In the genomic region with DNA sequence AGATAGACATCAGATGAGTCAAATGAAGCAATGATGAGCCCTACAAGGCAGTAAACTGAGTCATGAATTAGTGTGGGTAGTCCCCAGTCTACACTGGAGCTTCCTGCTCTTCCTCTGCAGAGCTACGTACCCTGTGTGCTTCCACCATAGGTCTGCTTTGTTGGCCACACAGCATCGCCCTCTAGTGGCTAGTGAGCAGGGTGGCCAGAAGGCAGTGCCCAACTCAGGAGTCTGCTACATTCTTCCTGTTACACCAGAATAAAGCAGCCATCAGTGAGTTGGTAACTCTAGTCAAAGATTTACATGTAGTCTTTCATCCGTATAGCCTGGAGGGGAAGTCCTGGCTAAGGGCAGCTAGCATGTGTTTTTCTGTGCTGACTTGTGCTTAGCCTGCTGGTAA, we compare ENCODE assay signal across 8 mouse cellular contexts. TPM values are rescaled to one million over a fixed set of nuclear protein-coding genes. Genes with fewer than 3 reads are reported as not detected.
DNase-seq lines count a peak whose midpoint lies in the region; ATAC-seq lines count a peak whose summit lies in the region.

No protein-coding gene starts in this region.

- H3K36me3 ChIP-seq in forebrain, embryonic 13.5 days (ENCODE audit: poor library complexity, severe bottlenecking) = peaks cover 84% of the 10 kb centered on the region
- peaks cover 32% of the 10 kb centered on the region for H3K36me3 ChIP-seq in hindbrain, embryonic 11.5 days (ENCODE audit: control insufficient read depth, insufficient read depth, low read length)

- no peak overlapping the region for H3K4me2 ChIP-seq in forebrain, embryonic 13.5 days
- H3K4me2 ChIP-seq in hindbrain, embryonic 11.5 days (replicated peaks; ENCODE audit: low read depth, low read length) = no peak overlapping the region

- peaks cover 4% of the 10 kb centered on the region; the same call in 1 of the 2 replicates for H3K27me3 ChIP-seq in forebrain, embryonic 13.5 days
- H3K27me3 ChIP-seq in hindbrain, embryonic 11.5 days (ENCODE audit: control insufficient read depth, insufficient read depth, low read length) = no peaks in the 10 kb centered on the region

- H3K27ac ChIP-seq in forebrain, embryonic 13.5 days = no peak overlapping the region
- H3K27ac ChIP-seq in hindbrain, embryonic 11.5 days (ENCODE audit: low read depth, low read length) = no peak overlapping the region

- no peak overlapping the region for H3K4me3 ChIP-seq in forebrain, embryonic 13.5 days
- H3K4me3 ChIP-seq in hindbrain, embryonic 11.5 days (ENCODE audit: low read depth, low read length) = no peak overlapping the region

- no peaks in the 10 kb centered on the region for H3K9me3 ChIP-seq in forebrain, embryonic 13.5 days (replicated peaks)
- no peaks in the 10 kb centered on the region for H3K9me3 ChIP-seq in hindbrain, embryonic 11.5 days (ENCODE audit: control insufficient read depth, low read length)

- no peak overlapping the region for H3K9ac ChIP-seq in forebrain, embryonic 13.5 days
- H3K9ac ChIP-seq in hindbrain, embryonic 11.5 days (ENCODE audit: low read depth, low read length) = no peak overlapping the region

- WGBS in forebrain, embryonic 13.5 days = 24% methylated on average over 3 of the region's 3 CpGs
- 35% methylated on average over 3 of the region's 3 CpGs for WGBS in hindbrain, embryonic 11.5 days

- ATAC-seq in cerebellum, adult (ENCODE audit: insufficient number of reproducible peaks, low FRiP score, low TSS enrichment) = peak; percentile 65
- peak; percentile 81; the same call in 1 of the 2 replicates for ATAC-seq in forebrain, embryonic 13.5 days
- ATAC-seq in hindbrain, embryonic 11.5 days (ENCODE audit: low FRiP score) = peak; percentile 57; the same call in 1 of the 2 replicates
- ATAC-seq in erythroid progenitor cell, adult 5-6 weeks (replicated peaks; ENCODE audit: low FRiP score, poor library complexity, severe bottlenecking) = no peak

- peak; percentile 86 for DNase-seq in MN1 (ENCODE audit: low spot score)
- DNase-seq in hindbrain, embryonic 11.5 days (ENCODE audit: low spot score) = peak; percentile 77
- DNase-seq in layer of hippocampus, adult 9-11 months = peak; percentile 70
- DNase-seq in lung, postnatal 4 days = peak; percentile 79 to 85
- peak; percentile 68 for DNase-seq in right cerebral cortex, postnatal 14 days

- H3K4me1 ChIP-seq in forebrain, embryonic 13.5 days = peaks cover 7% of the 10 kb centered on the region; the same call in 1 of the 2 replicates
- H3K4me1 ChIP-seq in hindbrain, embryonic 11.5 days (replicated peaks; ENCODE audit: control insufficient read depth, insufficient read depth, low read length) = no peaks in the 10 kb centered on the region

RNA-seq across cellular contexts. Expression of gene Acvr1b, which starts 24.4 kb away (rescaled TPM):
- polyA plus RNA-seq in forebrain, embryonic 13.5 days (2015; fragmentation: Nextera tagmentation; extraction: Ambion mirVana) = 14.3 and 15.8 TPM in 2 replicates
- 16.2 and 17.1 TPM in 2 replicates for polyA plus RNA-seq in hindbrain, embryonic 11.5 days (2014; fragmentation: Nextera tagmentation; extraction: Ambion mirVana)
- 0.84 and 1.8 TPM in 2 replicates for total RNA-seq in erythroid progenitor cell, adult 5-6 weeks (2015; ENCODE audit: low replicate concordance)
- 1.2 and 1.4 TPM in 2 replicates for total RNA-seq in erythroid progenitor cell, adult 5-6 weeks (2017; ENCODE audit: low replicate concordance)

RNA-seq across cellular contexts. Expression of gene Grasp, which starts 25.8 kb away (rescaled TPM):
- polyA plus RNA-seq in forebrain, embryonic 13.5 days (2015; fragmentation: Nextera tagmentation; extraction: Ambion mirVana) = 1.3 and 1.5 TPM in 2 replicates
- 4.5 and 5.0 TPM in 2 replicates for polyA plus RNA-seq in hindbrain, embryonic 11.5 days (2014; fragmentation: Nextera tagmentation; extraction: Ambion mirVana)
- total RNA-seq in erythroid progenitor cell, adult 5-6 weeks (2015; ENCODE audit: low replicate concordance) = not detected in 2 replicates
- total RNA-seq in erythroid progenitor cell, adult 5-6 weeks (2017; ENCODE audit: low replicate concordance) = not detected in 2 replicates

RNA-seq across cellular contexts. Expression of gene Nr4a1, which starts 55.9 kb away (rescaled TPM):
- polyA plus RNA-seq in forebrain, embryonic 13.5 days (2015; fragmentation: Nextera tagmentation; extraction: Ambion mirVana) = 2.4 and 2.9 TPM in 2 replicates
- 2.2 and 2.9 TPM in 2 replicates for polyA plus RNA-seq in hindbrain, embryonic 11.5 days (2014; fragmentation: Nextera tagmentation; extraction: Ambion mirVana)
- 2.9 and 5.0 TPM in 2 replicates for total RNA-seq in erythroid progenitor cell, adult 5-6 weeks (2015; ENCODE audit: low replicate concordance)
- 1.0 and 9.4 TPM in 2 replicates for total RNA-seq in erythroid progenitor cell, adult 5-6 weeks (2017; ENCODE audit: low replicate concordance)
